7 mouse cellular contexts compared by ENCODE assay signal in the genomic region with DNA sequence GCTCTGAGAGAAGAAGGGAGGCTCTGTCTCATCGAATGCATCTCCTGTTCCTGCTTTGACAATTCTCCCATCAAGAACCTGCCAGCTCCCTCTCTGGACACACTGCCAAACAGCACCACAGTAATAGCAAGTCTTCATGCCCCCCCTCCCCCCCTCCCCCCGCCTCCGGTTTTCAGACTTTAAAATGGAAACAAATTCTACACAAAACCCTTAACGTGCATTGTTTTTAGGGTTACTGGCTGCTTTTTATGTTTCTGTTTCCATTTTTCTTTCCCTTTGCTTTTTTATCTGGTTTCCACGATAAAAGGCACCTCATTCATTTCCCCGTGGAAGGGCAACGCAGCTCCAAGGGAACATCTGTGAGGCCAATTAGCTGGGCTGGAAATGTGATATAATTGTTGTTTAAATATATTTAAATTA.
DNase-seq lines count a peak whose midpoint lies in the region; ATAC-seq lines count a peak whose summit lies in the region.

No protein-coding gene starts in this region.

- intact Hi-C loops in left cerebral cortex, postnatal 4 days (cut with DNase I) = no loop called here

- no peaks in the 10 kb centered on the region for H3K27me3 ChIP-seq in liver, embryonic 11.5 days (replicated peaks; ENCODE audit: control insufficient read depth, insufficient read depth, low read length)
- no peaks in the 10 kb centered on the region for H3K27me3 ChIP-seq in forebrain, embryonic 11.5 days (ENCODE audit: control insufficient read depth, insufficient read depth, low read length)

- H3K36me3 ChIP-seq in liver, embryonic 11.5 days (ENCODE audit: control insufficient read depth, insufficient read depth, low read length) = no peaks in the 10 kb centered on the region
- H3K36me3 ChIP-seq in forebrain, embryonic 11.5 days (ENCODE audit: control insufficient read depth, insufficient read depth, low read length) = no peaks in the 10 kb centered on the region

- no peaks in the 10 kb centered on the region for H3K9me3 ChIP-seq in liver, embryonic 11.5 days (ENCODE audit: control insufficient read depth, low read length)
- H3K9me3 ChIP-seq in forebrain, embryonic 11.5 days (ENCODE audit: control insufficient read depth, low read length) = no peaks in the 10 kb centered on the region

- ATAC-seq in liver, embryonic 11.5 days (replicated peaks; ENCODE audit: low FRiP score) = no peak
- ATAC-seq in forebrain, embryonic 11.5 days (replicated peaks; ENCODE audit: low FRiP score) = peak; percentile 83

- whole genome bisulfite sequencing in liver, embryonic 11.5 days = 19% methylated on average over 7 of the region's 7 CpGs
- WGBS in forebrain, embryonic 11.5 days = 4% methylated on average over 7 of the region's 7 CpGs

- peak overlapping the region; percentile 26 for H3K4me2 ChIP-seq in liver, embryonic 11.5 days
- H3K4me2 ChIP-seq in forebrain, embryonic 11.5 days (ENCODE audit: low read depth, low read length, severe bottlenecking) = peak overlapping the region; percentile 36

- H3K9ac ChIP-seq in liver, embryonic 11.5 days (ENCODE audit: low read depth, low read length) = no peak overlapping the region
- H3K9ac ChIP-seq in forebrain, embryonic 11.5 days (ENCODE audit: low read length) = no peak overlapping the region

- no peaks in the 10 kb centered on the region for H3K4me1 ChIP-seq in liver, embryonic 11.5 days (replicated peaks; ENCODE audit: control insufficient read depth, insufficient read depth, low read length)
- 0 out of 2 replicates have a peak, but pooled peaks cover 2% of the 10 kb centered on the region for H3K4me1 ChIP-seq in forebrain, embryonic 11.5 days (replicated peaks; ENCODE audit: control insufficient read depth, insufficient read depth, low read length)

- H3K4me3 ChIP-seq in liver, embryonic 11.5 days (ENCODE audit: low read depth, low read length) = no peak overlapping the region; the same call in 1 of the 2 replicates
- H3K4me3 ChIP-seq in forebrain, embryonic 11.5 days (ENCODE audit: low read depth, low read length) = peak overlapping the region; percentile 16; the same call in 1 of the 2 replicates

- DNase-seq in liver, embryonic 11.5 days (ENCODE audit: low spot score) = no peak
- no peak for DNase-seq in liver
- peak; percentile 63 for DNase-seq in forebrain, embryonic 11.5 days (ENCODE audit: low spot score)
- DNase-seq in left cerebral cortex, postnatal 4 days = peak; percentile 59
- peak; percentile 65 for DNase-seq in retina, embryonic 14.5 days (ENCODE audit: low spot score)
- DNase-seq in yolk sac, embryonic 10.5 days (ENCODE audit: low spot score) = no peak
- no peak for DNase-seq in urinary bladder, postnatal 10 days (ENCODE audit: low spot score)

- H3K27ac ChIP-seq in liver, embryonic 11.5 days (ENCODE audit: low read depth, low read length) = no peak overlapping the region
- peak overlapping the region; percentile 18; the same call in 1 of the 2 replicates for H3K27ac ChIP-seq in forebrain, embryonic 11.5 days (ENCODE audit: low read depth, low read length)

Comparison
In these comparisons a context has a peak if more than half of its experiments do, and no peak if none do; other contexts are left out.
1. DNase-seq: peak in forebrain, embryonic 11.5 days (single experiment), left cerebral cortex, postnatal 4 days (single experiment) and retina, embryonic 14.5 days (single experiment); none in liver, embryonic 11.5 days (single experiment), liver (single experiment), yolk sac, embryonic 10.5 days (single experiment) and urinary bladder, postnatal 10 days (single experiment).